Mouse (Mus musculus) cerebellum, postnatal 25 days (tissue): ENCODE results near the gene Ccnjl.
A peak's percentile ranks its signal among the peaks of the same experiment; 100 is the strongest.

Experiments used
- DNase-seq, 2 experiments: peaks; one replicate each; pipeline ENCODE4 v3.0.0; 2021; ENCODE audit warnings: mixed read lengths in 2 of 2

The Ccnjl gene

DNA sequence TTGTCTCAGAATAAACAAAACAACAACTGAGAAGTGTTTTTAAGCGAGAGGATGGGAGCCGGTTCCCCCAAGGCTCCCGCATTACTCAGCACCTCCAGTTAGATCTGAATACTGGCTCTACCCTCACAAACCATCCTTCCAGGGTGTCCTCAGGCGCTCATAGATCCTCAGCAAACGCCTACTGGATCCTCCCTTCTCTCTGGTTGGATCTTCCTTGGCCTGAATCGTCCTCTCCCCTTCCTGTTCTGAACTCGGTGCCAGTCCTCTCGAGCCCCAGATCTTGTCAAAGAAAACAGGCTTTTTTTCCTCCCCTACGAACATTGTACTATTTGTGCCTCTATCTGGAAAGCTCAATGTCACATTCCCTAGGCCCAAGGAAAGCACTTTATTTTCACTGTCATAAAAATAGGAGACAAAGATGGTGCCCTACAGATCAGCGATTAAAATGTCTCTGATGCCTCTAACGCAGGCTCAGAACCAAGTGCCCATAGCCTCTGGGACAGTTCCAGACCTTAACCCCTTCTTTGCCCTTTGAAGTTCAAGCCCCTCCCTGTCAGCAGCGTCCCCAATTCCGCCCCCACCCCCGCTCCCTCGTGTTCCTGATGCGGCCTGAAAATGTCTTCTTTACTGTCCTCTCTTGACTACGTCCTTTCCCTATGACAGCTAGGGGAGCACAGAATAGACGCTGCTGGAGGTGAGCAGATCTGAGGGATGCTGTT is 98.5 kb downstream of the Ccnjl start:
- DNase-seq = peak in 1 of 2 experiments; percentile 43

DNA sequence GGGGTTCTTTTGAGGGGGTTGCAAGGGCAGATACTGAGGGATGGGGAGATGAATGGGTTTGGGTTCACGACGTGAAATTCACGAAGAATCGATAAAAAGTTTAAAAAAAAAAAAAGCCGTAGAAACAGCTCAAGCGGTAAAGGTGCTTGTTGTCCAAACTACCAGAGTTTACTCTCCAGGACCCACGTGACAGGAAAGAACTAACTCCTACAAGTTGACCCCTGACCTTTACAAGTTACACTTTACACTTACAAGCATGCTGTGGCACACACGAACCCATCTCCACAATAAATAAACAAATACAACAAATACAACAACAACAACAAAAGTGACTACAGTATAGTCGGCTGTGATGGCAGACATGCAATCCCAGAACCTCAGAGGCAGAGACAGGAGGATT is 103.1 kb downstream of the Ccnjl start:
- DNase-seq = no peak

DNA sequence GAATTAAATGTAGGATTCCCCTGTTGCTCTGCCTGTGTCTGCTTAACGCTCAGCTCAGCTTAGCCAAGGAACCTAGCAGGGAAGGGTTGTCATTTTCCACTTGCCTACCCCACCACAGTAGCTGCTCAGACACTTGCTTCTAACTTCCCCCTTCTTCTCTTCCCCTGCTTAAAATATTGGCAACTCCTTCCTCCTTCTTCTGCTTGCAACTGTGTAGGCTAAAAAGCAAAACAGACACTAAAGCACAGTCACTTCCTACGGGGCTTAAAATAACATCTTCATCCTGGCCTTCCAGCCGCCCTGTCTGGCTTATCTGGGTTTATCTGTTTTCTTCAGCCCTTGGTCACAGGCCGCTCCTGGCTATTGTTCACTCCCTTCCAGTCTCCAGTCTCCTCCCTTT is 104.0 kb downstream of the Ccnjl start:
- no peak for DNase-seq

DNA sequence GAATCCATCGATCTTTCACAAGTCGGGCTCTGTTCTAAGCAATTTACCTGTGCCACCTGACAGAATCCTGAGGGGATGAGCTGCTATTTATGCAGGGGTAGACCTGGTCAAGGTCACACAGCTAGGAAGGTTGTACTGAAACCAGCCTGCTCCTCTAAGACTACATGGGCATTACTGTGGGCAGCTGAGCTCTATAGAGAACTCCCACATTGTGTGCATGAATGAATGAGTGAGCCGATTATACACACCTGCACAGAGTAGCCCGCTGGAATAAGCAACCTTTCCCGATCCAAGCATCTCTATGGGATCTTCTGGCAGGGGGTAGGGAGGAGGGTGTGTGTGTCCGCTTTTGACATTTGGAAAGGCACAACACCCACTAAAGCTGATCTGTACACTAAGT is 104.6 kb downstream of the Ccnjl start:
- DNase-seq = no peak

DNA sequence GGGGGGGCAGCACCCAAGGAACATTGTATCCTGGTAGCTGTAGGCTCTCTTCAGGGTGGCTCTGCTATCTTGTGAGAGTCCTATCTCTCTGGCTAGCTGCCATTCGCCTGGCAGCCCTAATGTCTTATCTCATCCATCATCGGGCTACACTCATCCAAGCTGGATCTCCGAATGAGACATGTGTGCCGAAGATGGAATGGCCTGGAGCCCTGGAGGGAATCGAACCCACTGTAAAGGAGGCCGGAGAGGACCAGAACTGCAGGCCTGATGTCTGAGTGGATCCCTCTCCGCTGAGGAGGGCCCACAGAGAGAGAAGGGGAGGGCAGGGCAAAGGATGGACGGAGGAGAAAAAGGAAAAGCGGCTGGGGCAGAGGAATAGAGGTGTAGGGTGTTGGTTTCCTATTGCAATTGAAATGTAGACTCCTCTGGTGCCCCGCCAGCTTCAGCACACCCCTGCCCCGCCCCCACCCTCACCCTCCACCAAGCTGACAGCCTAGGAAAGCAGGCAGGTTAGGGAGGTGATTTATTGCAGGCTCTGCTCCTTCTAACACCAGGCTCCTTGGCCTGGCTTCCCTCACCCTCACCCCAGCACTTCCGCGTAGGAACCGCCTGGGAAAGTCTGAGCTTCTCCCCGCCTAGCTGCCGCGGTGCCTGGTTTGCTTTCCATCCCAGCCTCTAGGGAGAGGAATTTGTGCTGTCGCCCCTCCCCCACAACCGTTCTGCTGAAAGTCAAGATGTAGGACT is 105.2 kb downstream of the Ccnjl start:
- DNase-seq = peak; percentile 25 to 54
